Mouse (Mus musculus) WW6 (cell line): Measurements from ENCODE around the gene Defb19.

Source experiments
- DNase-seq: peaks from one replicate; pipeline ENCODE4 v3.0.0-alpha.2; 2013; ENCODE audit warnings: low read depth, low spot score

Gene Defb19

DNA sequence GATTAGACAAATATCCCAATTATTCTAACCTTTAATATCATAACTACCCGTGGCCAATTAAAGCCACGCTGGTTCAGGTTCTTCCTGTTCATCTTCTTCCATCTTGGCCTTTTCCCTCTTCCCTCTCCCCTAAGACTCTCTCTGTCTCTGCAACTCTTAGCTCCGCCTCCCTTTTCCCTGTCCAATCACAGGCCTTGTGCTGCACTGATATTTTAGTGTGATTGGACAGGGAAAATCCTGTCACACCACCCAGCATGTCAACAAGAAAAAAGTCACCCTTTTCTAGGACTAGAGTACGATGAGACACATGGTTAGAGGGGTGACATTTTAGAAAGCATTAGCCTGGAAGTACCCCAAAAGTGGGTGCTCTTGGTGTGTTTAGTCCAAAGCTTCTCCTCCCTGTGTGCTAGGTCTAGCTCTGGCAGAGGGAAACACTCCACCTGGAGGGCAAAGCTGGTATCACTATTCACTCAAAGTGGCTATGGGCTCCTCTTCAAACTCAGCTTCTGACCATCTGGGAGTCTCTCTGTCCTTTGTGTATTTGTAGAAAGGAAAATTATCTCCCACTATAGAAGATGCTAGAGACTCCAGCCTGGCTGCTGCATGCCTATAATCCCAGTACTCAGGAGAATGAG is 6.9 kb upstream of the Defb19 start:
- DNase-seq = peak; percentile 22

DNA sequence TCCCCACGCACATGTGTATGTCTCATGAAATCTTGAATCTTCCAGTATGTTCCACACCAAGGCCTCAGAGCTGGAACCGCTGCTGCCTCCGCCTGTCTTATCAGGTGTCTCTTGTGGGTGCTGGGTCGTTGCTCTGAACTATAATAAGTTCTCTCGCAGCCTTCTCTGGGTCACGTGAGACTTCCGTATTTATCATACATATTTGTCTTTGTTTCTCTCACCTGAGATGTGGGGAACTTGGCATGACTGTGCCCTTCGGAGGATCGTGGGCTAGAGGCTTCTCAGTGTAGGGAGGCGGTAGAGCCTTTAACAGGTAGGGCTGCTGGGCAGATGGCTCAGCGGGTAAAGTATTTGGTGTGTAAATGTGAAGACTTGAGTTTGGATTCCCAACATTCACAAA is 500 bp upstream of the Defb19 start:
- DNase-seq = no peak

DNA sequence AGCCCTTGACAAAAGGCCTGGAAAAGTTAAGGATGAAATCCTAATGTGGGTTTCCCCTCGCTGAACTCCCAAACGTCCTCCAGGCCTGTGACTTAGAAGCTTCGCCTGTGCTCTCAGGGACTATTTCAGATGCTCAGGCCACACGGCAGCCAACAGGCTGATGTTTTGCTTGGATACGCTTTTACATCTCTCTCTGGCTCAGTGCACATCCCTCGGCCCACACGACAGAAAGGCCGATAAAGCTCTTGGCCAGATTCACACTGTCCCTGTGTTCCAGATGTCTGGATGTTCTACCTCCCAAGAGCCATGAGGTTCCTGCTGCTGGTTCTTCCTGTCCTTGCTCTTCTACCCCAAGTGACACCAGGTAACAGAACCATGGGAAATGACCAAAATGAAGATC is 6.6 kb downstream of the Defb19 start:
- DNase-seq = no peak

DNA sequence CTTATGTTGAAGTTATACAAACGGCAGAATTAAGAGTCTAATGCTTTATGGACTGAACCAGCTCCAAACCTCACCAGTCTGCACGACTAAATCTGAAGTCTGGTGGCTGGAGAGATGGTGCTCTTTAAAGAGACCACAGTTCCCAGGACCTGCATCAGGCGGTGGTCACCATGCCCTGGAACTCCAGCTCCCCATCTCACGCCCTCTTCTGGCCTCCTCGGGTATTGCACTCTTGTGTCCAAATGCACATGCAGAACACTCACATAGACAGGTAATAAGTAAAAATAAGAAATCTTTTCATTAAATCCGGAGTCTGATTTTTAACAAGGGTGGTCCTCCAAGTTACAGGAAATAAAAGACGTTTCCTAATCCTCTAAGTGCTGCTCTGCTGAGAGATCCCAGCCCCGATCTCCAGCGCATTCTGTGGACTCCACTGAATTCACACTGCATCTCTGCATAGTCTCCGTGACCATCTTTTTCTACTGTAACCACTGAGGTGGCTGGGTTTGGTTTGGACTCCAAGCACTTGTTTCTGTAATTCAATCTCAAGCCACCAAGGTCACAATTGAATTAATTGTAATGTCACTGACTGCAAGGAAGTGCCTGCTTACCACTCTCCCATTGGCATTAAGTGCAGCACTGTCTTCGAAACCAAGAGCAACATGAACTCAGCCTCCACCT is 7.9 kb downstream of the Defb19 start, which contains the start of gene Defb21:
Gene Defb21 (plus strand): TSS at position 631 of the 681 bp plus-strand sequence.
- peak; percentile 22 for DNase-seq

DNA sequence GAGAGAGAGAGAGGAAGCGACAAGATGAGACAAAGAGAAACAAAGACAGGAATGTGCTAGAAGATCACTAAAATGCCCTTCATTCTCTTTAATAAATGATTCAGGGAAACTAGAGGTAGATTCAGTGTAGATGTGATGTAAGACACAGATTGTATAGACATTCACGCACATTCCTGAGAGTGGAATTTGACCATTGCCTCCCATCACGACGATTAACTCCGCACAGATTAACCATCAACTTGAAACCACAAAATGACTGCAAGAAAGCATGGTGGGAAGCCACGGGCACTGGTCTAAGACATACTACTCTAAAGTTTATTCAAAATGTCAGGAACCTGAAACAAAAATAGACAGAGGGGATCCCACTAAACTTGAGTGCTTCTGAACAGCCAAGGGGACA is 9.8 kb downstream of the Defb19 start:
- DNase-seq = no peak

DNA sequence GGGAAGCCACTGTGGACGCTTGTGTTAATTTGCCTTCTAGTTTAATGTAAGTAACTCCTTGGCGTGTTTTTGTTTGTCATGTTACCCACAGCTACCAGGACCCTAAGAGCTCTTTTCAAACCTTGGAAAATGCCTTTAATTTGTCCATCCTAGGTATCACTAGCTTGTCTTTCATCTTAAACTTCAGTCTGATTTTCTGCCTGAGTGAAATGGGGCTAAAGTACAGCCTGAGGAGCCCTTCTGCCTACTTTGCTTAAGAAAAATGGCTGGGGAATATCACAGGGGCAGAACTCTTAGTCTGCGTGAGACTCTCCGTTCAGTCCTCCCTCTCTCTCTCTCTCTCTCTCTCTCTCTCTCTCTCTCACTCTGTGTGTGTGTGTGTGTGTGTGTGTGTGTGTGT is 10.2 kb downstream of the Defb19 start:
- DNase-seq = no peak

DNA sequence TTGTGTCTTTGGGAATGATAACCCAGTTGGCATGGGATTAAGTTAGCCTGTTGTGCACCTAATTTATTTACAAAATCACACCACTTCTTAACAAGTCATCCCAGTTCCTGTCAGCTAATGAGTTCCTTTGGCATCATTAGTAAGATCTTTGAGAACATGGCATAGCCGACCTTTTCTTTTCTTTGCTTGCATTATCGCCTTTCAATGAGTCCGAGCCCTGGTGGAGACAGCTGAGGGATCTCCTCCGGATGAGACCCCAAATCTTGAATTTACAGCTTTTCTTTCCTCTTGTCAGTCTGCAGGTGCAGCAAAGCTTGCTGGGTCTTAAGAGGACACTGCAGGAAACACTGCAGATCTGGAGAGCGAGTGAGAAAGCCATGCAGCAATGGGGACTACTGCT is 11.1 kb downstream of the Defb19 start, which contains the start of gene Gm17416:
Gene Gm17416 (plus strand): TSS at position 301 of the 400 bp plus-strand sequence.
- no peak for DNase-seq

DNA sequence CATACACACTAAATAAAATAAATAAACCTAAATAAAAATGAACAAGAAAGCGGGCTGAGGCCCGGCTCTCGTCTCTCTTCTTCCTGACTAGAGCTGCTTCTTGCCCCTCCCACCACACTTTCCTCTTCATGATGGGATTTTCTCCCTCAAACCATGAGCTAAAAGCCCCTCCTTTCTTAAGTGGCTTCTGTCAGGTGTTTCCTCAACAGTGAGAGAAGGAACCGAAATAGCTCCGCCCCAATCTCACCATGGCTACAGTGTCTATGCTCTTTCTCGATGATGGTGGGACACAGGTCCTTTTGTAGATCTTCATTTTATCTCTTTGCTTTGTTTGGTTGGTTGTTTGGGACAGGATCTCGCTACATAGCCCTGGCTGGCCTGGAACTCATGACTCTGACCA is 23.5 kb downstream of the Defb19 start:
- no peak for DNase-seq

DNA sequence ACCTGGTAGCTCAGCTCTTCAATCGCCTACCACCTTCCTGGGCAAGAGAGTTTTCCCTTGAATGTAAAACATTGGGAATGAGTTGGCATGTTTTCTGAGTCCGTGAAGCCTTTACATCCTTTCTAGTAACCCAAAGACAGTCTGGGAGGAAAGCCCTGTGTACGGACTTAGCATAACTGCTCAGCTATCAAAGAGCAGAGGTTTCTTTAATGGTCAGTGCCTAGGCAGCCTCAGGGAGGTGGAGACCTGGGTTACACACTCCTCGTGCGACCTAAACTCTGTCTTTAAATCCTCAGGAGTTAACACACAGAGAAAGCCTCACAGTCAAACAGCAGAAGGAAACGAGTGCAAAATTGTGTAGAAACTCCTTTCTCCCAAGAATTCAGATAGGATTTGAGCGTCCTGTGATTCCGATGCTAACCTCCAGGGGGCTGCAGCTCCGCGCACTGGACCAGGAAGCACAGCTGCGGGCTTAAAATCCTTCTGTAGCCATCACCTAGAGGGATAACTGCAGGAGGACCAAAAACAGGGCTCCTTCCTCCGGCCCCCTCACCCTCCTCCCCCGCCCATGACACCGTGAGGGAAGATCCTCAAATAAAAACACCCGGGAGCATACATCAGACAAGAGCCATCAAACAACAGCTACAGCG is 26.2 kb downstream of the Defb19 start:
- DNase-seq = no peak

DNA sequence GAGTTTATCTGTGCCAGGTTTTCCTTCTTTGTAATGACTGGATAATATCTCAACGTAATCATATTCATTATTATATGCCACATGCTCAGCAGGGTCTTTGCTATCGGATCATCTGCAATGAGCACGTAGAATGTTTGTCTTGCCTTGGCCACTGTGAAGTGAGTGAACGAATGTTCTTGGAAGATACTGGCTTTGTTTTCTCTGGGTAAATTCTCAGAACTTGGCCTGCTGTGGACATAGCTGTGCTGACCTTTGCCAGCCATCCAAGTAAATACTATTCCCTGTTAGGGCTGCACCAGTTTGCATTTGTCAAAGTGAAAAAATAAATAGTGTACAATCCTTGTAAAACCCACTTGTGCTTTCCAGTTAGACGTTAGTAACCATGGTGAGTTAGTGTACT is 32.0 kb downstream of the Defb19 start:
- DNase-seq = no peak

DNA sequence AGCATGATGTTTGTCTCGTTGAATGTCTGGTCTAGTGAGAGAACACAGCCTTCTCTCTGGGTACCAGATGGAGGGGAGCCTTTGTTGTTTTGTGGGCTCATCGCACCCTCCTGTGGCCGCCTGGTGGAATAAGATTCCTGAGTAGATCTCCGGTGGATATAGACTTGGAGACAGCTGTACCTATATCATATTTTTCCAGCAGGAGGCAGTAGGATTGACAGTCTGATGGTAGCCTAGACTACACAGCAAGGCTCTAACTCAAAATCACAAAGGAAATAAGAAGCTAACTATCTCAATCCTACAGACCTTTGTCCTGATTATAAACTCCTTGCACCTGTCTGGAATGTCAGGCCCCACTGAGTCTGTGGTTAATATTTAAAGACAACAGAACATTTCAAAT is 35.4 kb downstream of the Defb19 start:
- DNase-seq = peak; percentile 36

DNA sequence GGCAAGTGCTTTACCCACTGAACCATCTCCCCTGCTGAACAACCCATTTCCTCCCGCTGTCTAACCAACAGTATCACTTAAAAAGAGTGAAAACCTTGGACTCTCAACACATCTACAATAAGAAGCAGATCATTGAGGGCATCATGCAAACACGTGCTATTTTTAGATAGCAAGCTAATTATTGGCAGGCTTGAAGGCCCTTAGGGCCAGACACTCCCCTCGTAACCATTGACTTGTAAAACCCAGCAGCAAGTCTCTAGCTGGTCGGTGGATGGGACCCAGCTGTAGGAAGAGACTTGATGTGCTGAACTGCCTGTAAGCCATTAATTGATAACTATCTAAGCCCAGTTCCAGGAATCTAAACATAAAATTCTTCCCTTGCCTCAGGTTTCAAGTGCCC is 36.6 kb downstream of the Defb19 start:
- DNase-seq = no peak

DNA sequence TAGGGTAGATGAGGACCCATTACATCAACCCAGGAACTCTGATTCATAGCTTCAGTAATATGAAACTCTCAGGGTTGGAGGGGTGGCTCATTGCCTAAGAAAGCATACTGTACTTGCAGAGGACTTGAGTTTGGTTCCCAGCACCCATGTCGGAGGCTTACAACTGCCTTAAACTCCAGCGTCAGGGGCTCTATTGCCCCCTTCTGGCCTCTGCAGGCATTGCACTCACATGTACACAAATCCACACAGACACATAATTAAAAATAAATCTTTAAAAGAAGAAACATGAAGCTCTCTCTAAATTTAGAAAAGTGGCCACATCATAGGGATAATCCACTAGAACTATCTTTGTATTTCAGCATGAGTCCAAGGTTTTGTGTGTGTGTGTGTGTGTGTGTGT is 37.2 kb downstream of the Defb19 start:
- DNase-seq = no peak

DNA sequence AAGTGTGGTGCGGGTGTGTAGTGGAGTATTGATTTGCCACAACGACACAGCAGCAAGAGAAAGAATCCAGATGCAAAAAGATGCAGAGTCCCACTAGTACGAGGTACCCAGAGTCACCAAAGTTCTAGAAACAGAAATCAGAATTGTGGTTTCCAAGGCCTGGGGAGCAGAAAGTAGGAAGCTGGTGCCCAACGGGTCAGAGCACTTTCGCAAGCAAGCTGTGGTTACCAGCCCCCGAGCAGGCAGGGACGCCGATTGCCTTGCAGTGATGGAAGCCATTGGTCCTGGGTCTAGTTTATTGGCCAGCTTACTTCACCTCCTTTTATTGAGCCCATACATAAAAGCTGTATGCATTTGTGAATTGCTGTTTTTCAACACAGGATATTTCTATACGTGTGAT is 38.1 kb downstream of the Defb19 start:
- no peak for DNase-seq

DNA sequence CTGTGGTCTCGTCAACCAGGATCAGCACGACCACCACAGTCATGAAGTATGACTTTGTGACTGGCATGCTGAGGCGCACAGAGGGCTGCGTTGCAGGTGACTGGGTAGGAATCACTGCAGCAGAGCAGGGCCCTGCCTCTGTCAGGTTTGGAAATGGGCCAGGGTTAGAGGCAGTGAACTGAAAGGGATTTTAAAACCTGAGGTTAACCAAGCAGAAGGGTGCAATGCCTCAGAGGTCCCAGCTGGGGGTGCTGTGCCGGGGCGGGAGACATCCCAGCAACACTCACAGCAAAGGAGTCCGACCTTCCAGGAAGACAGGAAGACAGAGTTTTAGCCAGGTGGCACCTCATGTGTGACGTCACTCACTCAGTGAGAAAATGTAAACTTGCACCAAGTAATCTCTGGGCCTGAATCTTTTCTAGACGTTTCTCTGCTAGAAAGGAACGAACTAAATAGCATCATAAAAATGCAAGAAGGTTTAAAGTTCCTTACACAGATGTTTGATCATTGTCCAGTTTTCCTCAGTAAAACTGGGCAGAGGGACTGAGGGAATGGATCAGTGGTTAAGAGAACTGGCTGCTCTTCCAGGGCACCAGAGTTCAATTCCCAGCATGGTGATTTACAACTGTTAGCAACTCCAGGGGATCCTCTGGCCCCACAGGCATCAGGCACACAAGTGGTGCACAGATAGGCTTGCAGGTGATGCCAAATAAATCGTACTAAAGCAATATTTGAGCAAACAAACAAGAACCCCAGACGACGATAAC is 40.0 kb downstream of the Defb19 start, which contains the start of gene Defb29:
Gene Defb29 (minus strand): TSS at position 155 of the 767 bp plus-strand sequence.
- DNase-seq = peak; percentile 29
